Mouse (Mus musculus) ES-E14 (cell line): ENCODE measurements around the gene Dpm1. TPM values are rescaled to one million over a fixed set of nuclear protein-coding genes. Genes with fewer than 3 reads are reported as not detected.

Experiments
- DNase-seq: peaks from one replicate; pipeline ENCODE4 v3.0.0-alpha.2; 2013; ENCODE audit warnings: low read depth, low spot score
- H3K27ac ChIP-seq: 2 replicates; pipeline ENCODE4 v1.5.1; 2012; ENCODE audit warnings: low read depth, mild to moderate bottlenecking, low read length, moderate library complexity, mixed read lengths; ENCODE audit not compliant: poor library complexity, insufficient read depth, severe bottlenecking
- H3K36me3 ChIP-seq: 2 replicates; pipeline ENCODE4 v1.6.1; 2012; ENCODE audit warnings: mild to moderate bottlenecking, low read length, moderate library complexity, mixed read lengths; ENCODE audit not compliant: control insufficient read depth, poor library complexity, insufficient read depth, severe bottlenecking
- H3K4me1 ChIP-seq, 2 experiments: fragments of 150-350 bp in 1 of 2; sonication (generic) in 1 of 2; 2 replicates each; pipeline ENCODE4 v1.6.1; 2012; ENCODE audit warnings: low read length in 2 of 2, mild to moderate bottlenecking in 1 of 2, mixed read lengths in 1 of 2; ENCODE audit not compliant: control insufficient read depth in 2 of 2, insufficient read depth in 2 of 2, poor library complexity in 1 of 2
- H3K4me3 ChIP-seq, 2 experiments: fragments of 150-350 bp in 1 of 2; sonication (generic) in 1 of 2; 2 replicates each; pipeline ENCODE4 v1.5.1; 2012; ENCODE audit warnings: low read length in 2 of 2, low read depth in 1 of 2, mild to moderate bottlenecking in 1 of 2, mixed read lengths in 1 of 2; ENCODE audit not compliant: insufficient read depth in 1 of 2, poor library complexity in 1 of 2, severe bottlenecking in 1 of 2
- H3K9ac ChIP-seq: 2 replicates; pipeline ENCODE4 v1.6.1; 2012; ENCODE audit warnings: low read depth, mild to moderate bottlenecking, low read length, mixed read lengths; ENCODE audit not compliant: poor library complexity, insufficient read depth, severe bottlenecking
- H3K9me3 ChIP-seq: fragments of 150-350 bp; sonication (generic); 2 replicates; pipeline ENCODE4 v1.6.1; 2012; ENCODE audit warnings: low read depth, mild to moderate bottlenecking, low read length; ENCODE audit not compliant: control insufficient read depth, insufficient read depth
- CHD2 ChIP-seq: IDR thresholded peaks from 2 replicates; pipeline ENCODE4 v1.6.1; 2014; ENCODE audit warnings: mild to moderate bottlenecking, low read depth, low read length, inconsistent platforms
- HCFC1 ChIP-seq: IDR thresholded peaks from 2 replicates; pipeline ENCODE4 v1.6.1; 2012; ENCODE audit warnings: low read length, inconsistent platforms, borderline replicate concordance; ENCODE audit not compliant: insufficient read depth
- MAFK ChIP-seq: IDR thresholded peaks from 2 replicates; pipeline ENCODE4 v1.6.1; 2014; ENCODE audit warnings: mild to moderate bottlenecking, low read depth, low read length, inconsistent platforms; ENCODE audit not compliant: insufficient read depth
- ZC3H11A ChIP-seq: IDR thresholded peaks from 2 replicates; pipeline ENCODE4 v1.6.1; 2012; ENCODE audit warnings: low read depth, mild to moderate bottlenecking, inconsistent platforms, low read length, borderline replicate concordance
- ZNF384 ChIP-seq: IDR thresholded peaks from 2 replicates; pipeline ENCODE4 v1.6.1; 2012; ENCODE audit warnings: low read depth, low read length, inconsistent platforms
- in situ Hi-C, 2 experiments: fragments of 600-800 bp; cut with MboI; formaldehyde crosslinking; loops; one replicate each; pipeline ENCODE4 v1.15.1; 2025; ENCODE audit warnings: low sequenced_read_pairs in 2 of 2, inconsistent platforms in 1 of 2; ENCODE audit not compliant: unreplicated experiment in 2 of 2
- total RNA-seq: library from RNA; depleted of rRNA; stranded (reverse); fragments of 300-350 nt; gene quantifications from 2 replicates; pipeline ENCODE4 v1.2.3, GENCODE M21; 2012; rRNA removed

Dpm1 gene
- total RNA-seq = 40.1 and 47.3 TPM in 2 replicates

DNA sequence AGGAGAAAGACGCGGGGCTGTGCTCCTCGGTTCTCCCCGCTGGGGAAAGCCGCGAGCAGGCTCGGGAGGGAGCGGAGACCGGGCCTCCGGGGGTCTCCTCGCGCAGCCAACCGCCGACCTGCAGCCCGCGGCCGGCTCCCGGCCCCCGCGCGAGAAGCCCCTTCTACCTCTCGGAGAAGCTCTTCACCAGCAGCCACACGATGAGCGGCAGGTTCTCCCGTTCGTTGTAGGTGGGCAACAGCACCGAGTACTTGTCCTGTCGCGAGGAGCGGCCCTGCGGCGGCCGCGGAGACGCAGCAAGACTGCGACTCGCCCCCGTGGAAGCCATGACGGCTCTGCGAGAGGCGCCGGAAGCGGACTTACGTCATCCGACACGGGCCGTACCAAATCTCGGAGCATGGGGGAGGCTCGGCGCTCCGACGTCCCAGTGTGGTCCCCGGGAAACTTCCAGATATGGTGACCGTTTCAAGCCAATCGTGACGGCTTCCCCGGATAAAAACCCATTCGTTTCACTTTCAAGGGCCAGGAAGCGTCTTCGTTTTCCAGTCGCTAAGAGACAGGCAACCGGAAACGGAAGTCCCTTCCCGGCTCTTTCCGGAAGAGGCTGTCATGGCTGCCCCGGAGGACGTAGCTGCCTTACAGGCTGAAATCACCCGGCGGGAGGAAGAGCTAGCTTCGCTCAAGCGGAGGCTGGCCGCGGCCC, at the start of gene Dpm1, which contains the start of the genes Gm20716 and Mocs3:
Dpm1 (minus strand) TSS at position 566 of the 703 bp plus-strand sequence.
Gm20716 (minus strand) TSS at position 339 of the 703 bp plus-strand sequence.
Mocs3 (plus strand) TSS at position 597 of the 703 bp plus-strand sequence.
- peak within 1 kb of the TSS; percentile 90 for H3K27ac ChIP-seq
- H3K9ac ChIP-seq = peak within 1 kb of the TSS; percentile 95
- peak; percentile 75 for TF ChIP-seq HCFC1
- TF ChIP-seq ZC3H11A = no peak
- in situ Hi-C loops = no loop called here
- peaks cover 9% of the 10 kb centered on the region; the same call in 1 of the 2 replicates for H3K36me3 ChIP-seq
- no peaks in the 10 kb centered on the region; a peak in 1 of 4 replicates for H3K4me1 ChIP-seq
- DNase-seq = no peak
- peak within 1 kb of the TSS; percentile 75 to 96 for H3K4me3 ChIP-seq
- H3K9me3 ChIP-seq = no peaks in the 10 kb centered on the region

DNA sequence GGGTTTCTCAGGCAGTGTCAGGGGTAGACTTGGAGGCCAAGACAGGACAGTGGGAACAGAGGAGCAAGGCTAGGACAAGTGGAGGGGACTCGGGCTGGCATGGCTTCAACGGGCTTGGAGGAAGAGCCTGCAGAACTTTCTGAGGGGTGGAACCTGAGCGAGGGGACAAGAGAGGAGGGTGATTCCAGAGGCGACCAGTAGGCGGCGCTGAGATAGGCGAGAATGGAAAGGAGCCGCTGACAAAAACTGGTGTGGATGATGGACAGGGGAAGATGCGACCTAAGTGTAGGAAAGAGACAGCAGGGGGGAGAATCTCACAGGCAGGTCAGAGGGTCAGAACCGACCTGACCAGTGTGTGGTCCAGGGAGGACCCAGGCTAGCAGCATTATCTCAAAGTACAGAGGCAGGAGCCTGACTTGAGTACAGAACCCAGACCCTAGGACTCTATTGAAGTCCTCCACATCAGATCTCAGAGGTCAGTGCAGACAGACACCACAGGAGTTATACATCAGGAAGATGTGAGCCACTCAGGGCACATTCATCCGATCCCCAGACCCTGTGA, 44.1 kb upstream of the Dpm1 start:
- in situ Hi-C loops = loop anchor here in 1 of 2 experiments (25.0 kb wide), 2 partner anchors 363 to 613 kb away; no protein-coding TSS in a partner anchor
- Histone ChIP-seq H3K9ac (no peak overlapping the region), H3K36me3 (no peaks in the 10 kb centered on the region), H3K9me3 (no peaks in the 10 kb centered on the region), H3K4me1 (no peaks in the 10 kb centered on the region), H3K4me3 (no peak overlapping the region), H3K27ac (no peak overlapping the region)
- DNase-seq = peak; percentile 74
- TF ChIP-seq ZNF384 (no peak), CHD2 (no peak), MAFK (no peak), ZC3H11A (no peak), HCFC1 (no peak)

DNA sequence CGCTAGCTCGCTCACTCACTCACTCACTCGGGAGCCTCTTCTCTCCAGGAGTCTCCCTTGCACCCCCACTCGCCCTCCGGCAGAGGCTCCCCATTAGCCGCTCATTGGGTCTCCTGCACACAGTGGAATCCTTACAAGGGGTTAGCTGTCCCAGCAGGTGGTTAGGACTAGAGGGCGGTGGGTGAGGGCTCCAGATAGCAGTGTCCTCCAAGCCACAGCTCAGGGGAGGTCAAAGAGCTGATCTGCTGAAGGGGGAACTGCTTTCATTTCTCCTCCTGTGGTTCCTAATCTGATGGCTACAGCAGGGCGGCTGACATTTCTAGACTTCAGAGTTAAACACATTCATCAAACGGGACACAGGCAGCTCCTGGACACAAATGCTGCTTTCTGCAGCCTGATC, 43.0 kb upstream of the Dpm1 start:
- DNase-seq = no peak
- in situ Hi-C loops = loop anchor here in 1 of 2 experiments (25.0 kb wide), 2 partner anchors 364 to 614 kb away; no protein-coding TSS in a partner anchor
- TF ChIP-seq HCFC1 (no peak), ZC3H11A (no peak), CHD2 (no peak), ZNF384 (no peak), MAFK (no peak)
- Histone ChIP-seq H3K36me3 (no peaks in the 10 kb centered on the region), H3K27ac (no peak overlapping the region), H3K9ac (no peak overlapping the region), H3K4me3 (no peak overlapping the region), H3K4me1 (peaks cover 0 to under 1% of the 10 kb centered on the region in 2 experiments; a peak in 1 of 4 replicates), H3K9me3 (no peaks in the 10 kb centered on the region)

DNA sequence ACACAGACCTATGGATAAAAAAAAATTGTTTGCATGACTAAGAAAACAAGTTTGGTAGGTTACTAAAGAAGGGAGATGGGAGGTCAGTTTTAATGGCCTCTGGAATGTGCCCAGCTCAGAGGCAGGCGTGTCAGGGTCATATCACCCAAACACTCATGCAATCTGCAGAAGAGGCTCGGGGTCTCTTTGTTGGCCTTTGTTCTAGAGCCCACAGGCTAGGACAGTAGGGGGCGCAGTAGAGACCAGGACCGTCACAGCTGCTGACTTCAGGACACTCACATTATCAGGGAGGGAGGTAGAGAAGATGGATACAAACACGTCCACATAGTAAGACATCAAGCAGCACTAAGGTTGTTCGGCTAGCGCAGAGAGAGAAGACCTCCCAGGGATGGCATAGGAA, 37.6 kb upstream of the Dpm1 start:
- Histone ChIP-seq H3K9ac (no peak overlapping the region), H3K27ac (no peak overlapping the region), H3K4me1 (peaks cover 0 to 4% of the 10 kb centered on the region in 2 experiments; a peak in 2 of 4 replicates), H3K36me3 (no peaks in the 10 kb centered on the region), H3K4me3 (peak overlapping the region; percentile 50 to 53; a peak in 3 of 4 replicates), H3K9me3 (no peaks in the 10 kb centered on the region)
- in situ Hi-C loops = loop anchor here in 1 of 2 experiments (25.0 kb wide), 2 partner anchors 369 to 619 kb away; no protein-coding TSS in a partner anchor
- peak; percentile 79 for DNase-seq
- no peak for TF ChIP-seq CHD2

DNA sequence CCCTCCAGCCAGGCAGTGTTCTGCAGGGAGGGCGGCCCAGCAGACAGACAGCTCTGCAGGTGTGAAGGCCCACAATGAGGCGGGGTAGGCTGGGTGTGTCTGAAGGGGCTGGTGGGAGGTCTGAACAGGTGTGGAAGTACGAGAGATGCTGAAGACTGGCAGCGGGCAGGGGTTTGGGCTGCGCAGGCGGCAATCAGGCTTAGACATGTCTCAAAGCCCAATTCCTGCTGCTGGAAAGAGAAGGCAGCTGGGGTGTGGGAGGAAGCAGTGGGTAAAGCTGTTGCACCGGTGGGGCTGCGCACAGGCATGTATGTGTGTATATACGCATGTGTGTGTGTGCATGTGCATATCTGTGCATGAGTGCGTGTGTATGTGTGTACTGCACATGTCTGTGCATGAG, 30.5 kb upstream of the Dpm1 start:
- Histone ChIP-seq H3K9ac (no peak overlapping the region), H3K4me3 (no peak overlapping the region), H3K27ac (no peak overlapping the region), H3K4me1 (peaks cover 0 to 12% of the 10 kb centered on the region in 2 experiments; a peak in 2 of 4 replicates), H3K36me3 (no peaks in the 10 kb centered on the region), H3K9me3 (no peaks in the 10 kb centered on the region)
- in situ Hi-C loops = loop anchor here in 1 of 2 experiments (25.0 kb wide), 2 partner anchors 376 to 626 kb away; no protein-coding TSS in a partner anchor
- DNase-seq = no peak
- TF ChIP-seq ZNF384 = no peak
- TF ChIP-seq HCFC1 = no peak
- no peak for TF ChIP-seq MAFK
- no peak for TF ChIP-seq ZC3H11A
- TF ChIP-seq CHD2 = no peak
